Mouse (Mus musculus): ENCODE measurements around the gene Sema3d. TPM values are rescaled to one million over a fixed set of nuclear protein-coding genes. Genes with fewer than 3 reads are reported as not detected.

Gene Sema3d
- polyA plus RNA-seq, 1 experiment from 2014 or later: 23.7 TPM

- no peak overlapping the region for H3K27ac ChIP-seq
- no peaks in the 10 kb centered on the region for H3K27me3 ChIP-seq
- ATAC-seq (ENCODE audit: low FRiP score, low read depth): no peak
- H3K36me3 ChIP-seq: no peaks in the 10 kb centered on the region
- no peaks in the 10 kb centered on the region for H3K4me1 ChIP-seq
- H3K9me3 ChIP-seq: no peaks in the 10 kb centered on the region
- H3K9ac ChIP-seq: no peak overlapping the region
- H3K4me3 ChIP-seq: no peak overlapping the region
- 89% methylated on average over 4 of the region's 4 CpGs for WGBS
- H3K4me2 ChIP-seq (replicated peaks): no peak overlapping the region
Observed at GRCm38 (mm10) chr5:12451089-12451488, 67.9 kb downstream of the Sema3d start.

GRCm38 (mm10) chr5:12454946-12455345 lies 71.8 kb downstream of the Sema3d start:
- Histone ChIP-seq H3K36me3 (no peaks in the 10 kb centered on the region), H3K27me3 (no peaks in the 10 kb centered on the region), H3K9me3 (no peaks in the 10 kb centered on the region), H3K27ac (no peak overlapping the region), H3K4me1 (no peaks in the 10 kb centered on the region), H3K4me3 (no peak overlapping the region), H3K9ac (no peak overlapping the region), H3K4me2 (replicated peaks) (no peak overlapping the region)
- no peak for ATAC-seq (ENCODE audit: low FRiP score, low read depth)
- WGBS: 26% methylated on average over 1 of the region's 1 CpGs

GRCm38 (mm10) chr5:12457509-12457908 lies 74.3 kb downstream of the Sema3d start:
- Histone ChIP-seq H3K4me1 (no peaks in the 10 kb centered on the region), H3K4me2 (replicated peaks) (no peak overlapping the region), H3K27ac (no peak overlapping the region), H3K9ac (no peak overlapping the region), H3K9me3 (no peaks in the 10 kb centered on the region), H3K36me3 (no peaks in the 10 kb centered on the region), H3K27me3 (no peaks in the 10 kb centered on the region), H3K4me3 (no peak overlapping the region)
- WGBS: 50% methylated on average over 1 of the region's 1 CpGs
- ATAC-seq (ENCODE audit: low FRiP score, low read depth): no peak

- Histone ChIP-seq H3K4me1 (no peaks in the 10 kb centered on the region), H3K27me3 (no peaks in the 10 kb centered on the region), H3K36me3 (no peaks in the 10 kb centered on the region), H3K4me2 (replicated peaks) (no peak overlapping the region), H3K27ac (no peak overlapping the region), H3K9me3 (no peaks in the 10 kb centered on the region), H3K4me3 (no peak overlapping the region), H3K9ac (no peak overlapping the region)
- 77% methylated on average over 4 of the region's 4 CpGs for WGBS
- ATAC-seq (ENCODE audit: low FRiP score, low read depth): peak; percentile 59; the same call in 1 of the 2 replicates
Observed at GRCm38 (mm10) chr5:12467568-12468336, 84.6 kb downstream of the Sema3d start.

GRCm38 (mm10) chr5:12474904-12475638 lies 91.9 kb downstream of the Sema3d start:
- Histone ChIP-seq H3K9ac (no peak overlapping the region), H3K36me3 (no peaks in the 10 kb centered on the region), H3K27ac (no peak overlapping the region), H3K4me2 (replicated peaks) (no peak overlapping the region), H3K27me3 (no peaks in the 10 kb centered on the region), H3K4me1 (no peaks in the 10 kb centered on the region), H3K9me3 (no peaks in the 10 kb centered on the region), H3K4me3 (no peak overlapping the region)
- 41% methylated on average over 5 of the region's 5 CpGs for WGBS
- ATAC-seq (ENCODE audit: low FRiP score, low read depth): no peak

- Histone ChIP-seq H3K36me3 (no peaks in the 10 kb centered on the region), H3K4me1 (no peaks in the 10 kb centered on the region), H3K4me3 (no peak overlapping the region), H3K27me3 (no peaks in the 10 kb centered on the region), H3K9me3 (no peaks in the 10 kb centered on the region), H3K4me2 (replicated peaks) (no peak overlapping the region), H3K27ac (no peak overlapping the region), H3K9ac (no peak overlapping the region)
- 55% methylated on average over 4 of the region's 4 CpGs for WGBS
- no peak for ATAC-seq (ENCODE audit: low FRiP score, low read depth)
Observed at GRCm38 (mm10) chr5:12475639-12475916, 92.4 kb downstream of the Sema3d start.

GRCm38 (mm10) chr5:12487926-12488325 lies 104.7 kb downstream of the Sema3d start:
- 73% methylated on average over 2 of the region's 2 CpGs for WGBS
- Histone ChIP-seq H3K27ac (no peak overlapping the region), H3K9me3 (no peaks in the 10 kb centered on the region), H3K9ac (no peak overlapping the region), H3K27me3 (no peaks in the 10 kb centered on the region), H3K4me2 (replicated peaks) (no peak overlapping the region), H3K36me3 (no peaks in the 10 kb centered on the region), H3K4me1 (no peaks in the 10 kb centered on the region), H3K4me3 (no peak overlapping the region)
- ATAC-seq (ENCODE audit: low FRiP score, low read depth): no peak

- Histone ChIP-seq H3K9me3 (no peaks in the 10 kb centered on the region), H3K4me1 (no peaks in the 10 kb centered on the region), H3K4me3 (no peak overlapping the region), H3K9ac (no peak overlapping the region), H3K4me2 (replicated peaks) (no peak overlapping the region), H3K36me3 (no peaks in the 10 kb centered on the region), H3K27ac (no peak overlapping the region), H3K27me3 (no peaks in the 10 kb centered on the region)
- WGBS: 84% methylated on average over 1 of the region's 1 CpGs
- no peak for ATAC-seq (ENCODE audit: low FRiP score, low read depth)
Observed at GRCm38 (mm10) chr5:12491704-12492103, 108.5 kb downstream of the Sema3d start.

GRCm38 (mm10) chr5:12498227-12498928 lies 115.2 kb downstream of the Sema3d start:
- no peak; the same call in 1 of the 2 replicates for ATAC-seq (ENCODE audit: low FRiP score, low read depth)
- H3K36me3 ChIP-seq: no peaks in the 10 kb centered on the region
- H3K4me3 ChIP-seq: no peak overlapping the region
- no peak overlapping the region for H3K4me2 ChIP-seq (replicated peaks)
- WGBS: 37% methylated on average over 6 of the region's 6 CpGs
- H3K27ac ChIP-seq: no peak overlapping the region
- no peaks in the 10 kb centered on the region for H3K27me3 ChIP-seq
- no peaks in the 10 kb centered on the region; the same call in 1 of the 2 replicates for H3K4me1 ChIP-seq
- no peaks in the 10 kb centered on the region for H3K9me3 ChIP-seq
- no peak overlapping the region for H3K9ac ChIP-seq

GRCm38 (mm10) chr5:12499037-12499436 lies 115.9 kb downstream of the Sema3d start:
- H3K27me3 ChIP-seq: no peaks in the 10 kb centered on the region
- 87% methylated on average over 5 of the region's 5 CpGs for WGBS
- no peaks in the 10 kb centered on the region; the same call in 1 of the 2 replicates for H3K4me1 ChIP-seq
- H3K9me3 ChIP-seq: no peaks in the 10 kb centered on the region
- no peak overlapping the region for H3K4me2 ChIP-seq (replicated peaks)
- H3K4me3 ChIP-seq: no peak overlapping the region
- no peak for ATAC-seq (ENCODE audit: low FRiP score, low read depth)
- no peak overlapping the region for H3K9ac ChIP-seq
- no peak overlapping the region for H3K27ac ChIP-seq
- no peaks in the 10 kb centered on the region for H3K36me3 ChIP-seq

- peaks cover 3% of the 10 kb centered on the region; the same call in 1 of the 2 replicates for H3K4me1 ChIP-seq
- H3K27me3 ChIP-seq: no peaks in the 10 kb centered on the region
- ATAC-seq (ENCODE audit: low FRiP score, low read depth): no peak
- no peak overlapping the region for H3K27ac ChIP-seq
- H3K9ac ChIP-seq: no peak overlapping the region
- H3K4me3 ChIP-seq: no peak overlapping the region
- 82% methylated on average over 6 of the region's 6 CpGs for WGBS
- H3K36me3 ChIP-seq: no peaks in the 10 kb centered on the region
- no peaks in the 10 kb centered on the region for H3K9me3 ChIP-seq
- no peak overlapping the region for H3K4me2 ChIP-seq (replicated peaks)
Observed at GRCm38 (mm10) chr5:12499791-12500504, 116.8 kb downstream of the Sema3d start.

- Histone ChIP-seq H3K36me3 (peaks cover 15% of the 10 kb centered on the region; the same call in 1 of the 2 replicates), H3K4me1 (peaks cover 3% of the 10 kb centered on the region; the same call in 1 of the 2 replicates), H3K9me3 (no peaks in the 10 kb centered on the region), H3K4me3 (no peak overlapping the region), H3K27me3 (no peaks in the 10 kb centered on the region), H3K4me2 (replicated peaks) (no peak overlapping the region), H3K27ac (no peak overlapping the region), H3K9ac (no peak overlapping the region)
- no peak for ATAC-seq (ENCODE audit: low FRiP score, low read depth)
- 16% methylated on average over 1 of the region's 1 CpGs for WGBS
Observed at GRCm38 (mm10) chr5:12512471-12512870, 129.3 kb downstream of the Sema3d start.
